Mouse (Mus musculus) small intestine, adult 2 months (tissue): ENCODE results near the gene Pld4.

ENCODE experiments used
- CTCF ChIP-seq: fragments of 200-500 bp; IDR thresholded peaks from 2 replicates; pipeline ENCODE4 v1.5.1; 2012; ENCODE audit warnings: low read depth, mild to moderate bottlenecking, control low read depth, inconsistent platforms, low read length, moderate library complexity, mixed read lengths; ENCODE audit not compliant: insufficient replicate concordance, insufficient read length; ENCODE audit errors: extremely low read depth
- POLR2A ChIP-seq: fragments of 200-500 bp; IDR thresholded peaks from 2 replicates; pipeline ENCODE4 v1.6.1; 2012; ENCODE audit warnings: low read depth, mild to moderate bottlenecking, control low read depth, inconsistent platforms, low read length, moderate library complexity

DNA sequence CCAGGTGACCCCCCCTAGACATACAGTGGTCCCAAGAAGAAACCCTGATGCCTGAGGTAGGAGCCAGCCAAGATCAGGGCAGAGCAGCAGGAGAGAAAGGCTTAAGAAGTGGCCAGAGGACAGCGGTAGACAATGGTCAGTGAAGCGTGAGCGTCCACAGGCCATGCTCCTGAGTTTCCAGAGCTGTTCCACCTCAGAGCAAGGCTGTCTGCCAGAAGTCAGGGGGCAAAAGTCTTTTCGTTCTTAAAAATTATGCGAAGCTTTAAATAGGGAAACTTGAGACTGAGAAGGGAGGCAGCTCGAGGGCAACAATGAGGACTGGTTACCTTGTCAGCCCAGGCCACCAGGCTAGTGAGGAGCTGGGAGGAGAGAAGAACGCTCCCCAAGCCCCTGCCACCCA, 52.9 kb downstream of the Pld4 start:
- TF ChIP-seq CTCF (no peak), POLR2A (no peak)
